Mouse (Mus musculus) heart, embryonic 16.5 days (tissue): ENCODE measurements around the gene Fbxo4. TPM values are rescaled to one million over a fixed set of nuclear protein-coding genes. Genes with fewer than 3 reads are reported as not detected.
A peak's percentile ranks its signal among the peaks of the same experiment; 100 is the strongest.

Experiments used
- ATAC-seq: fragments of 200-750 bp; cut with Nextera tagmentation; replicated peaks from 2 replicates; pipeline ENCODE4 v1.8.0; 2017; ENCODE audit warnings: moderate number of reproducible peaks; ENCODE audit not compliant: insufficient read depth, low FRiP score; ENCODE audit errors: extremely low read depth
- H3K27ac ChIP-seq: fragments of 300-500 bp; sonication (generic); 2 replicates; pipeline ENCODE4 v1.5.1; 2014; ENCODE audit warnings: mild to moderate bottlenecking, low read length, control low read depth, moderate library complexity
- H3K27me3 ChIP-seq: fragments of 300-500 bp; sonication (generic); 2 replicates; pipeline ENCODE4 v1.6.1; 2014; ENCODE audit warnings: low read length, mixed read lengths; ENCODE audit not compliant: control insufficient read depth, insufficient read depth
- H3K36me3 ChIP-seq: fragments of 300-500 bp; sonication (generic); 2 replicates; pipeline ENCODE4 v1.6.1; 2014; ENCODE audit not compliant: control insufficient read depth, insufficient read depth
- H3K4me1 ChIP-seq: fragments of 300-500 bp; sonication (generic); 2 replicates; pipeline ENCODE4 v1.6.1; 2014; ENCODE audit warnings: low read length, mixed read lengths; ENCODE audit not compliant: control insufficient read depth, insufficient read depth
- H3K4me2 ChIP-seq: fragments of 300-500 bp; sonication (generic); 2 replicates; pipeline ENCODE4 v1.6.1; 2014; ENCODE audit warnings: low read depth, mild to moderate bottlenecking, control low read depth, low read length
- H3K4me3 ChIP-seq: fragments of 300-500 bp; sonication (generic); 2 replicates; pipeline ENCODE4 v1.5.1; 2014; ENCODE audit warnings: mild to moderate bottlenecking, control low read depth, low read length
- H3K9ac ChIP-seq: fragments of 300-500 bp; sonication (generic); 2 replicates; pipeline ENCODE4 v1.6.1; 2014; ENCODE audit warnings: low read length, control low read depth
- H3K9me3 ChIP-seq: fragments of 300-500 bp; sonication (generic); replicated peaks from 2 replicates; pipeline ENCODE4 v1.6.1; 2016; ENCODE audit warnings: low read length; ENCODE audit not compliant: control insufficient read depth
- WGBS: fragments of 180-500 bp; shearing (Covaris S2); extraction: QIAGEN DNeasy Blood & Tissue Kit; methylation state at CpG from one replicate; pipeline ENCODE4 v1.1.7; 2014; 5-methylcytosine and 5-hydroxymethylcytosine counted together
- polyA plus RNA-seq: library from polyadenylated mRNA; unstranded; fragments of >200 nt; fragmentation: Nextera tagmentation; extraction: Ambion mirVana; gene quantifications from 2 replicates; pipeline ENCODE4 v1.2.1, GENCODE M21; 2015

Gene Fbxo4
- 12.4 and 13.1 TPM in 2 replicates for polyA plus RNA-seq

DNA sequence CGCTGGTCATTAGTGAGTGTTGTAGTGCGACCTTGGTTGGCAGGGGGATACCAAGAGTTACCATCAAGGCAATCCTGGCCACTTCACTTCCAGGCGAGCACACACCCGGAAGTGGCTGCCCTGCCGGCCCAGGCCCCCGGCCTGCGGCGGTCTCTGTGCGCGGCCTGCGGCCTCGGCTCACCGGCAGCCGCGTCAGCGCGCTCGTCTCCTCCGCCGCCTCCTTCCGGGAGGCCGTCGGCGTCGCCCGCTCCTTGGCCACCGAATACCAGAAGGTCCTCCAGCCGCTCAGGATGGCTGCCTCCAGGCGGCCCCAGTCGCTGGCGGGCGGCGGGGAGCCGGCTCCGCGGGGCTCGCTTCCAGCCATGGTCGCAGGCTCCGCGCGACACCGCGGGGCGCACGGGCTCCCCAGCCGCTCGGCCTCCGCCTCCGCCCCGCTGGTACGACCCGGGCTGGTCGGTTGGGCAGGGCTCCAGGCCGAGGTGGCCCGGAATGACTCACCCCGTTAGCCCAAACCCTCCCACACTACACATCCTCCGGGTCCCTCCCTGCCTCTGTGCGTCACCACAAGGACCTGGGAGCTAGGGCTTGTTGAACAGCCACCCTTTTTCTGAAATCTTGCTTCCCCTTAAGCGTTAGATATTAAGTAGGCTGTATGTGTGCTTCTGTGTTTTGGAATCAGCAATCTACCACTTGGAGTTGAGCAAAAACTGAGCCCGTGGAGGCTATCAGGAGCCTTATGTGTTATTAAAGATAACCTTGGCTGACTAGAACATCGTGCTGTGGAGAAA, at the start of gene Fbxo4:
TSS of gene Fbxo4 (minus strand) at position 513 of the 788 bp plus-strand sequence.
- WGBS = under 1% methylated on average over 61 of the region's 61 CpGs
- peak within 1 kb of the TSS; percentile 98 for H3K9ac ChIP-seq
- H3K9me3 ChIP-seq = no peaks in the 10 kb centered on the region
- ATAC-seq = peak; percentile 97
- H3K36me3 ChIP-seq = peaks cover 15% of the 10 kb centered on the region
- H3K4me3 ChIP-seq = peak within 1 kb of the TSS; percentile 85
- H3K4me2 ChIP-seq = peak within 1 kb of the TSS; percentile 70
- peak within 1 kb of the TSS; percentile 99 for H3K27ac ChIP-seq
- no peaks in the 10 kb centered on the region for H3K27me3 ChIP-seq
- peaks cover 7% of the 10 kb centered on the region for H3K4me1 ChIP-seq

DNA sequence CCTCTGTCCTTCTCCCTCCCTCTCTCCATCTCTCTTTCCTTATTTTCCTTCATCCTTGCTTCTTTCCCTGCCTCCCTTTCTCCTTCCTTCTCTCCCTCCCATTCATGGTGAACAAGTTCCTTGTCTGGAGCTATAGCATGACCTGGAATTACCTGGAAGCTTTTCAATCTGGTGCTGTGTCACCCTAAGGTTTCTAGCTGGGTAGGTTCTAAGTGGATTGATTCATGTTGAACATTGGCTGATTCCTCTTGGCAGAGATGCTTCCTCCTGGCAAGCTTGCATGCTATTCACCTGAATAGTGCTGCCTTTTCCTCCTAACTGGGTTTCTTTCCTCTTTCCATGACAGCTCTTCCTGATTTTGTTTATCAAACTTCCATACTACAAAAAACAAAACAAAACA, 49.6 kb upstream of the Fbxo4 start:
- no peak overlapping the region for H3K4me2 ChIP-seq
- no peak overlapping the region for H3K4me3 ChIP-seq
- no peak overlapping the region; the same call in 1 of the 2 replicates for H3K27ac ChIP-seq
- no peaks in the 10 kb centered on the region for H3K36me3 ChIP-seq
- no peak for ATAC-seq
- no peak overlapping the region for H3K9ac ChIP-seq
- no peaks in the 10 kb centered on the region for H3K27me3 ChIP-seq
- H3K4me1 ChIP-seq = peaks cover 46% of the 10 kb centered on the region
- no peaks in the 10 kb centered on the region for H3K9me3 ChIP-seq

DNA sequence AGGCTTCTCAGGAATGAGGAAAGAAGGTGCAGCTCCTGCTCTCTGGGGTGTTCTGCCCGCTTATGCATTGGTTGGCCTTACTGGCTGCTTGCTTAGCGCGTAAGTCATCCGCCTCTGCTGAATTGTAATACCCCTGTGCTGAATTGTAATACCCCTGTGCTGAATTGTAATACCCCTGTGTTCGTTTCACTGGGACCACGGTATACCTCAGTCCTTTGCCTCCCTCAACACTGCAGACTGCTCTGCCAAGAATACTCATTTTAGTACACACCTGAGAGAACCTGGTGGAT, 49.0 kb upstream of the Fbxo4 start:
- Histone ChIP-seq H3K27ac (peak overlapping the region; percentile 100), H3K4me2 (peak overlapping the region; percentile 78), H3K27me3 (no peaks in the 10 kb centered on the region), H3K36me3 (no peaks in the 10 kb centered on the region), H3K4me3 (no peak overlapping the region; the same call in 1 of the 2 replicates), H3K9me3 (no peaks in the 10 kb centered on the region), H3K4me1 (peaks cover 40% of the 10 kb centered on the region), H3K9ac (no peak overlapping the region)
- no peak for ATAC-seq
- WGBS = 78% methylated on average over 6 of the region's 6 CpGs

DNA sequence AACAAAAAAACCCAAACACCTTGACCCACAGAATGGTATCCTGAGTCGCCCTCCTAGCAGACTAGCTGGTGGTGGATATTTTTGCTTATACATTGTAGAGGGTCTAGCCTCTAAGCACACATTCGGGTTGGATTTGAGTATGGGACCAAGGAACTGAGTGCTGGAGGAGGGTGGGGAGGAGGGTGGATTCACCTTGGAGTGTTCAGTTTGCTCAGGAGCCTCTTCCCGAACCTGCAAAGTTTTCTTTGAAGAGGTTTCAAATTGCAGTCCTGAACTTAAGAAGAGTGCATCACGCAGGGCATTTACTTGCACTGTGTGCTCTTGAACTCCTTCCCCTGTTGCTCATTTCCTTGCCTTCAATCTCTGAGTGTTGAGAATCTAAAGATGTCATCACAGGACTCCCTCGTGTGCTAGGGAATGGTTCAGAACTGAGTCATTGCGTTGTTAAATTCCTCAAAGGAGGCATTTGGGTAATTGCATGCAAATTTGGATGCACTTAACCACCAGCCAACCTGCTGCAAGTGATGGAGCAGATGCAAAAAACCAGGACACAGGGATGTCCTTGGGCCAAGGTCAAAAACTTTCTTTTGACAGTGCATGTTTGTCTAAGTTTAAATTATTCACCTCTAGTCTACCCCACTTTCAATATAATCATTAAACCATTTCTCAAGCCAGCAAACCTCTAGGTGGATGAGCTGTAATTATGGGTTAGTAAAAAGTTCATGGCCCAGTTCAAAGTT, 48.5 kb upstream of the Fbxo4 start:
- Histone ChIP-seq H3K9me3 (no peaks in the 10 kb centered on the region), H3K4me1 (peaks cover 35% of the 10 kb centered on the region), H3K4me3 (peak overlapping the region; percentile 91), H3K9ac (peak overlapping the region; percentile 95), H3K27me3 (no peaks in the 10 kb centered on the region), H3K36me3 (no peaks in the 10 kb centered on the region), H3K4me2 (peak overlapping the region; percentile 78), H3K27ac (peak overlapping the region; percentile 100)
- WGBS = 8% methylated on average over 6 of the region's 6 CpGs
- no peak for ATAC-seq

DNA sequence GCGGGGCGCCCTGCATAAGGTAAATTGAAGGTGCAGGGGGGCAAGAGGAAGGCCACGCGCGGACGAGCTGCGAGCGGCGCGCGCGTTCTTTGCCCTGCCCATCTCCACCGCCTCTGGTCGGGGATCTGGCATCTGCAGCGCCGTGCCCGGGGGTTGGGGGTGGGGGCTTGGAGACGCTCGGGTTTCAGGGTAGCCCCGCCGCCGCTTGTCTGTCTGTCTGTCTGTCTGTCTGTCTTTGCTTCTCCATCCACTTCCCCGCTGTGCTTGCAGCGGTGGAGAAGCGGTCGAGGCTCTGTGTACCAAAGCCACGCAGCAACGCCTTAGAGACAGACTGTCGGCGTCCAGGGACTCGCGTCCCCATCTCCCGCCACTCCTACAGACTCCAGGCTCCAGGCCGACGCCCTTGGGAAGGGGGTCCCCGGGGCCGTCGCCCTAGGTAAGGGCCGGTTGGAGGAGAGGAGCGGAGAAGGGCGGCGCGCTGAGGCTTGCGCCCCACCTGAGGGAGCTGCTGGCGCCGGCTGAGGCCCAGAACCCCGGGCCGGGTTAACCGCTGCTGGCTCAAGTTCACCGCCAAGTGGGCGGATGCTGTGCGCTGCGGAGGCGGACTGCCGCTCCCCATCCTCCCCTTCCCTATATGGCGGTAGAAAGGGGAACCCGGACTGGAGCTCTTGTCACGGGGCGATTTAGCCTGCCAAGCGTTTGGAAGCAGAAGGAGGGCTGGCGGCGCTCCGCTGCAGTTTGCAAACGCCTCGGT, 47.6 kb upstream of the Fbxo4 start:
- ATAC-seq = peak; percentile 84
- peaks cover 29% of the 10 kb centered on the region for H3K4me1 ChIP-seq
- H3K4me3 ChIP-seq = peak overlapping the region; percentile 91
- peak overlapping the region; percentile 95 for H3K9ac ChIP-seq
- H3K27ac ChIP-seq = peak overlapping the region; percentile 100
- no peaks in the 10 kb centered on the region for H3K36me3 ChIP-seq
- H3K27me3 ChIP-seq = no peaks in the 10 kb centered on the region
- H3K9me3 ChIP-seq = no peaks in the 10 kb centered on the region
- peak overlapping the region; percentile 78 for H3K4me2 ChIP-seq
- WGBS = under 1% methylated on average over 65 of the region's 65 CpGs

DNA sequence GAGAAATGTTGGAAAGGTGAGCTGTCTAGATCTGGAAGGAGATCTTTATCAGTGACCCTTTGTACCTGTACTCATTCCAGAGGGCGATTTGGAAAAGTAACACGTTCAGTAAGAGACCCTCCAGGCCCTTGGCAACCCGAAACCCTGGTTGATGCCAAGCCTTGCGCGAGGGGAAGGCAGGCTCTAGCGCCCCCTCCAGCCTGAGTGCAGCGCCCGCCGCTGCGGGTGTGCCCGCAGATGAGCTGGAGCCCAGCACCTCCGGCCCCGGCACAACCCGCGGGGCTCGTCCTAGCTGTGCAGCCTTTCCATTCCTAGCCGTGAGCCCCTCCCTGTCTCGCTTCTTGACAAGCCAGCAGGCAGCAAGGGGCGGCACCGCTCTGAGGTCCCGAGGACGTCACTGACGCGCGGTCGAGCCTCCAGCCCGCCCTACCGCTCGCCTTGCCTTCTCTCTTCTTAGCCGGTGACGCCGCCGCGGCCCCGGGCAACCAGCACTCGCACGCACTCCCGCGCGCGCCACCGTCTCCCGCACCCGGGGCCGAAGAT, 46.9 kb upstream of the Fbxo4 start, which contains the start of gene Oxct1:
TSS of gene Oxct1 (plus strand) at position 153 of the 543 bp plus-strand sequence.
- Histone ChIP-seq H3K27ac (peak within 1 kb of the TSS; percentile 100), H3K4me2 (peak within 1 kb of the TSS; percentile 78), H3K4me3 (peak within 1 kb of the TSS; percentile 91), H3K27me3 (no peaks in the 10 kb centered on the region), H3K9ac (peak within 1 kb of the TSS; percentile 95), H3K4me1 (peaks cover 23% of the 10 kb centered on the region), H3K36me3 (no peaks in the 10 kb centered on the region), H3K9me3 (no peaks in the 10 kb centered on the region)
- WGBS = 1% methylated on average over 42 of the region's 45 CpGs
- peak; percentile 93 for ATAC-seq

DNA sequence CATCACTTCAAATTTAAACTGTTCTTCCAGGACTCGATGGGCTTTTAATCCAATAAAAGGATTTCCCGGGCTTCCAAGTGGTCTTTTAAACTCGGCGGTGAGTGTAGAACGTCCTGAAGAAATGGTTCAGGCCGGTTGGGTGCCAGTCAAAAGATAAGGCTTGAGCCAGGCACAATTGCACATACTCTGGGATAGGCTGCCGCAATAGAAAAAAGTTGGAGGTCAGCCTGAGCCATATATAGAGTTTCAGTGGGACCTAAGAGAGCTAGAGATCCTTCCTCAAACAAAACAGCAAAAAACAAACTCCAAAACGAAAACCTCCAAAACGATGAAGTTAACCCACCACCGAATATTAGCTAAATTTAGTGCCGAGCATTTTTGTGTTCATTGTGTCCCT, 46.1 kb upstream of the Fbxo4 start:
- peak overlapping the region; percentile 78 for H3K4me2 ChIP-seq
- no peaks in the 10 kb centered on the region for H3K9me3 ChIP-seq
- H3K9ac ChIP-seq = peak overlapping the region; percentile 95
- H3K4me1 ChIP-seq = peaks cover 23% of the 10 kb centered on the region
- H3K4me3 ChIP-seq = peak overlapping the region; percentile 91
- peak overlapping the region; percentile 100 for H3K27ac ChIP-seq
- no peak for ATAC-seq
- H3K27me3 ChIP-seq = no peaks in the 10 kb centered on the region
- WGBS = 37% methylated on average over 11 of the region's 11 CpGs
- no peaks in the 10 kb centered on the region for H3K36me3 ChIP-seq

DNA sequence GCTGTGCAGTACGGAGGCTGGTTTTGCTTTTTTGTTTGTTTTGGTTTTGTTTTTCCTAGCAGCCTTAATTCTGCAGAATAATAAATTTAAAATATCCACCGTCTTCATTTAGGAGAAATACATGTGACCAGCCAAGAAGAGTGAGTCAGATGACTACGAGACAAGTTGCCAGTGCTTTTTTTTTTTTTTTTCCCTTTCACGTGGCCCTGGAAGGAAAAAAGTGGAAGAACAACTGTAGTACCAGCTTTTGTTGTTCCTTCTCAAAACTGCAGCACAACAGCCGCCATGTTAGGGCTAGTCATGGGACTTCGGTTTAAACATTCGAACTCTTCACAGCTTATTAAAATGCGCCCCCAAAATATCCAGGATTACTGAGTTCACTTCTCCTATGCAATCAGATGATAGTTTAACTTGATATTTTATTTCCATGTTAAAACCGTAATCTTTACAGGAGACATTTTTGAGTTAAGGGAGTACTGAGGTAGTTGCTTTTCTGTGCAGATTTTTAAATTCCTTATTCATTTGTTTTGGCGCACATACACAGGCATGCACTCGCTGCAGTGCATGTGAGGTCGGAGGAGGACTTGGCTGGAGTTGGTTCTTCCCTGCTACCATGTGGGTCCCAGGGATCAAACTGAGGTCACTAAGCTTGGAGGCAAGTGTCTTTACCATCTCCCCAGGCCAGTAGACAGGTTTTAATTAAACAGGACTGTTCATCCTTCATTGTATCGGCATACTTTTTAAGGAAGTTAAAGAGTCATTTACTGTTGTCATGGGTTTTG, 45.5 kb upstream of the Fbxo4 start:
- peak overlapping the region; percentile 78 for H3K4me2 ChIP-seq
- peak overlapping the region; percentile 100 for H3K27ac ChIP-seq
- ATAC-seq = no peak
- no peaks in the 10 kb centered on the region for H3K36me3 ChIP-seq
- peaks cover 23% of the 10 kb centered on the region for H3K4me1 ChIP-seq
- no peaks in the 10 kb centered on the region for H3K27me3 ChIP-seq
- no peak overlapping the region for H3K4me3 ChIP-seq
- H3K9ac ChIP-seq = no peak overlapping the region
- WGBS = 76% methylated on average over 13 of the region's 13 CpGs
- H3K9me3 ChIP-seq = no peaks in the 10 kb centered on the region
